22 mouse cellular contexts compared by ENCODE assay signal in the genomic region with DNA sequence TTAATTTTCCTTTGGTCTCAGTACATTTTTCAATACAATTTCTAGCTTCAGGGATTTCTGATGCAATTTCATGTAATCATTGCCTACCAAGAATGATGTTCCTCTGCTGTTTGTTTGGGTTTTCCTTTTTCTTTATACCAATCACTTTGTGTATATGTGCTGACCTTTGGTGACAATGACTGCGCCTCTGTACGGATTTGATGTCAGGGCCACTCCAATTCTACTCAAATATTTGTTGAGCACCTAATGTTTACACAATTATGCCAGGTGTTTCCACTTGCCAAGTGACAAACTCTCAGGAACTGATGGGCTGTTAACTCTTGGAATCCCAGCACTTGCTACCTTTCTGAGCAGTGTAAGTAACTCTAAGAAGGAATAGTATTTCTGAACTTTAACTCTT.
DNase-seq lines count a peak whose midpoint lies in the region; ATAC-seq and TF ChIP-seq lines count a peak whose summit lies in the region.
"Had no signal": no experiment of that assay in that cellular context is flagged by ENCODE, and none has a peak within 500 bp of the region (broad histone marks: within the 10 kb centered on the region; RNA-seq: fewer than 3 reads in every experiment).

No protein-coding gene starts in this region.

- H3K4me2 ChIP-seq in liver, embryonic 16.5 days (ENCODE audit: low read depth, low read length), result no peak overlapping the region
- H3K4me2 ChIP-seq in liver, embryonic 12.5 days, result no peak overlapping the region
- H3K4me2 ChIP-seq in stomach, postnatal 0 days (replicated peaks; ENCODE audit: low read depth), result no peak overlapping the region
- H3K4me2 ChIP-seq: embryonic facial prominence, embryonic 15.5 days; forebrain, embryonic 15.5 days; heart, embryonic 15.5 days; hindbrain, embryonic 13.5 days had no signal

- no peaks in the 10 kb centered on the region for H3K27me3 ChIP-seq in liver, embryonic 16.5 days (ENCODE audit: control insufficient read depth, insufficient read depth, low read depth, low read length)
- no peaks in the 10 kb centered on the region for H3K27me3 ChIP-seq in liver, embryonic 12.5 days (replicated peaks)
- H3K27me3 ChIP-seq in stomach, postnatal 0 days (ENCODE audit: control insufficient read depth, insufficient read depth, low read length), result no peaks in the 10 kb centered on the region
- H3K27me3 ChIP-seq: embryonic facial prominence, embryonic 15.5 days; forebrain, embryonic 15.5 days; heart, embryonic 15.5 days; hindbrain, embryonic 13.5 days had no signal

- H3K9ac ChIP-seq in liver, embryonic 16.5 days (ENCODE audit: low read depth, low read length), result no peak overlapping the region
- H3K9ac ChIP-seq in liver, embryonic 12.5 days, result no peak overlapping the region
- H3K9ac ChIP-seq in stomach, postnatal 0 days (ENCODE audit: low read length), result no peak overlapping the region
- H3K9ac ChIP-seq: embryonic facial prominence, embryonic 15.5 days; forebrain, embryonic 15.5 days; heart, embryonic 15.5 days; hindbrain, embryonic 13.5 days had no signal

- no peak overlapping the region for H3K4me3 ChIP-seq in liver, embryonic 16.5 days (ENCODE audit: low read depth, low read length)
- no peak overlapping the region for H3K4me3 ChIP-seq in liver, embryonic 12.5 days
- no peak overlapping the region for H3K4me3 ChIP-seq in stomach, postnatal 0 days (ENCODE audit: low read depth, low read length)
- H3K4me3 ChIP-seq: embryonic facial prominence, embryonic 15.5 days; forebrain, embryonic 15.5 days; heart, embryonic 10.5 days; heart, embryonic 15.5 days; hindbrain, embryonic 13.5 days had no signal

- ATAC-seq in liver, embryonic 16.5 days (ENCODE audit: low read depth), result peak; percentile 32; the same call in 1 of the 2 replicates
- no peak for ATAC-seq in liver, embryonic 12.5 days
- peak; percentile 71 for ATAC-seq in stomach, postnatal 0 days (ENCODE audit: low FRiP score, low TSS enrichment)
- no peak for ATAC-seq in inflammation-experienced regulatory T-cells, adult 6 months
- ATAC-seq: forebrain, embryonic 15.5 days had no signal

- TF ChIP-seq EP300 in stomach, postnatal 0 days (optimal IDR thresholded peaks at IDR 0.05), result no peak

- no peaks in the 10 kb centered on the region for H3K36me3 ChIP-seq in liver, embryonic 16.5 days (ENCODE audit: control insufficient read depth, insufficient read depth)
- 0 out of 2 replicates have a peak, but pooled peaks cover 3% of the 10 kb centered on the region for H3K36me3 ChIP-seq in liver, embryonic 12.5 days
- H3K36me3 ChIP-seq in stomach, postnatal 0 days (ENCODE audit: control insufficient read depth, insufficient read depth, low read length), result peaks cover 3% of the 10 kb centered on the region
- H3K36me3 ChIP-seq: G1E had no signal

- TF ChIP-seq CTCF in stomach, postnatal 0 days (IDR thresholded peaks at IDR 0.05; ENCODE audit: low read depth), result no peak

- no peak overlapping the region for H3K27ac ChIP-seq in liver, embryonic 16.5 days (ENCODE audit: low read length)
- no peak overlapping the region for H3K27ac ChIP-seq in liver, embryonic 12.5 days
- H3K27ac ChIP-seq in stomach, postnatal 0 days (replicated peaks), result no peak overlapping the region
- H3K27ac ChIP-seq: embryonic facial prominence, embryonic 15.5 days; forebrain, embryonic 15.5 days; heart, embryonic 10.5 days; heart, embryonic 15.5 days; hindbrain, embryonic 13.5 days had no signal

- 72% methylated on average over 2 of the region's 2 CpGs for WGBS in liver, embryonic 16.5 days (ENCODE audit: insufficient replicate concordance)
- 70% methylated on average over 2 of the region's 2 CpGs for whole genome bisulfite sequencing in liver, embryonic 12.5 days (ENCODE audit: insufficient replicate concordance)
- 29% methylated on average over 2 of the region's 2 CpGs for WGBS in large intestine, adult 2 months
- 44% methylated on average over 2 of the region's 2 CpGs for WGBS in stomach, postnatal 0 days

- DNase-seq in lung, postnatal 36 days, result peak; percentile 35
- DNase-seq in lung, postnatal 25 days (ENCODE audit: low spot score), result no peak
- DNase-seq in large intestine, adult 2 months (ENCODE audit: low read depth, low spot score), result peak; percentile 18
- no peak for DNase-seq in stomach, postnatal 0 days (ENCODE audit: low spot score)
- DNase-seq in right cerebral cortex, postnatal 25 days, result no peak
- DNase-seq: adrenal gland, adult 8-10 months; adrenal gland, postnatal 36 days; cerebellum, adult 2 months; cerebellum, postnatal 10 days; embryo, embryonic 11 days; gastrocnemius, postnatal 10 days; heart, adult 18-20 months; heart, postnatal 14 days had no signal

- H3K4me1 ChIP-seq in liver, embryonic 16.5 days (ENCODE audit: control insufficient read depth, low read depth, low read length), result no peaks in the 10 kb centered on the region
- no peaks in the 10 kb centered on the region for H3K4me1 ChIP-seq in liver, embryonic 12.5 days
- H3K4me1 ChIP-seq in stomach, postnatal 0 days (replicated peaks; ENCODE audit: control insufficient read depth, insufficient read depth), result no peaks in the 10 kb centered on the region
- H3K4me1 ChIP-seq: embryonic facial prominence, embryonic 15.5 days; forebrain, embryonic 15.5 days; heart, embryonic 10.5 days; heart, embryonic 15.5 days had no signal

- no peaks in the 10 kb centered on the region for H3K9me3 ChIP-seq in liver, embryonic 16.5 days (replicated peaks; ENCODE audit: control insufficient read depth, low read length)
- H3K9me3 ChIP-seq in liver, embryonic 12.5 days (replicated peaks), result no peaks in the 10 kb centered on the region
- no peaks in the 10 kb centered on the region for H3K9me3 ChIP-seq in stomach, postnatal 0 days (ENCODE audit: control insufficient read depth, low read length)
- H3K9me3 ChIP-seq: embryonic facial prominence, embryonic 15.5 days; forebrain, embryonic 15.5 days; heart, embryonic 10.5 days; heart, embryonic 15.5 days; hindbrain, embryonic 13.5 days had no signal

Comparison
In these comparisons a context has a peak if more than half of its experiments do, and no peak if none do; other contexts are left out.
1. ATAC-seq: peak in liver, embryonic 16.5 days (single experiment) and stomach, postnatal 0 days (single experiment); none in liver, embryonic 12.5 days (single experiment) and inflammation-experienced regulatory T-cells, adult 6 months (single experiment).
2. DNase-seq: peak in lung, postnatal 36 days (single experiment) and large intestine, adult 2 months (single experiment); none in lung, postnatal 25 days (single experiment), stomach, postnatal 0 days (single experiment) and right cerebral cortex, postnatal 25 days (single experiment).